Mouse (Mus musculus) layer of hippocampus, adult 9-11 months (tissue): ENCODE data around the gene Jak1.
"Not testable (repeated sequence)": the region's sequence is repeated elsewhere in the genome, so short reads cannot be mapped to it uniquely, and the experiment has no call there.

ENCODE experiments used
- DNase-seq: peaks from one replicate; pipeline ENCODE4 v3.0.0; 2022

Jak1 gene

GRCm38 (mm10) chr4:101275881-101276280 is 10.8 kb upstream of the Jak1 start:
- no peak for DNase-seq

GRCm38 (mm10) chr4:101270734-101271133 is 5.7 kb upstream of the Jak1 start:
- no peak for DNase-seq

GRCm38 (mm10) chr4:101268506-101268905 is 3.4 kb upstream of the Jak1 start:
- DNase-seq = not testable (repeated sequence)

GRCm38 (mm10) chr4:101265523-101265922 is 441 bp upstream of the Jak1 start:
- DNase-seq = no peak

GRCm38 (mm10) chr4:101263968-101264740 is 928 bp downstream of the Jak1 start:
- no peak for DNase-seq

- no peak for DNase-seq
These were observed 3.5 kb downstream of the Jak1 start for GRCm38 (mm10) chr4:101261596-101261995.

GRCm38 (mm10) chr4:101260744-101261291 is 4.3 kb downstream of the Jak1 start:
- DNase-seq = no peak

DNA sequence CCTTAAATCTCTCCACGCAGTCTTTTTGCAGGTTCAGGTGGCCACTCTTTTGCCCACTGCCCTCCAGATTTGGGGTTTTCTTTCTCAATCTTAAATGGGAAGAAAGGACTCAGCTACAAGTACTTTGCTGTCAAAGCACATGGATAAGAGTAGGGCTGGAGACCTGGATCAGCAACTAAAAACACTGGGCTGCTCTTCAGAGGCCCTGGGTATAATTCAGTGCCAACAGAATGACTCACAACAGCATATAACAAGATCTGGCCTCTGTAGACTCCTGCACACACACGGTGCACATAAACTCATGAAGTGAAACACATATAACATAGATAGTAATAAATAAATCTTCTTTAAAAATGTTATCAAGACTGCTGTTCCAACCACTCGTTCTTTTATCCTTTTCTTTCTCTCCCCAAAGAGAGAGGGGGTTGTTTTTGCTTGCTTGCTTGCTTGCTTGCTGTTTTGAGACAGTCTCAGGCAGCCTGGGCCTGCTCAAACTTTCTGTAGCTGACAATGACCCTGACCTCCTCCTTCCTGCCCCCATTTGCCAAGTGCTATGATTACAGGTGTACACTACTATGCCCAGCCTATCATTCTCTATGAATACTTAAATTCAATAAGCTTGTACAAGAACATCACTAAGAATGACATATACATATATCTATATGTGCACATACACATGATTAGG is 8.4 kb downstream of the Jak1 start:
- no peak for DNase-seq

GRCm38 (mm10) chr4:101254606-101255349 is 10.3 kb downstream of the Jak1 start:
- DNase-seq = no peak

DNA sequence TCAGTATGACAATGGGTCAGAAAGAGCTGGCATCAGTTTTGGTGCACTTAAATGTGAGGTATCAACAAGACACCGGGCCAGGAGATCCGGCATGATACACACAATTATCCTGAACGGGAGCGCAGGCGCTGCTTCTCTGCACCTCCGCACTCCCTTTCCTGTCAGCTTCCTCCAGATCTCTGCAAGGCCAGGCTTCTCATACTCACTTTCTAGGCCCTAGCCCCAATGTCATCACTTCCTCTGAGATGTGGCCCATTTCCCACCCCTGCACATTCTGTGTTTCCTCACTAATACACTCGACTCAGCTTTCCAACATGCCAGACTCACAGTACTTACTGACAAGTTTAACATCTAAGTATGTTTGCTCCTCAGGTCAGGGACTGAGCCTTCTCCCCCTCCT is 11.1 kb downstream of the Jak1 start:
- DNase-seq = no peak

GRCm38 (mm10) chr4:101252781-101253622 is 12.1 kb downstream of the Jak1 start:
- DNase-seq = no peak

DNA sequence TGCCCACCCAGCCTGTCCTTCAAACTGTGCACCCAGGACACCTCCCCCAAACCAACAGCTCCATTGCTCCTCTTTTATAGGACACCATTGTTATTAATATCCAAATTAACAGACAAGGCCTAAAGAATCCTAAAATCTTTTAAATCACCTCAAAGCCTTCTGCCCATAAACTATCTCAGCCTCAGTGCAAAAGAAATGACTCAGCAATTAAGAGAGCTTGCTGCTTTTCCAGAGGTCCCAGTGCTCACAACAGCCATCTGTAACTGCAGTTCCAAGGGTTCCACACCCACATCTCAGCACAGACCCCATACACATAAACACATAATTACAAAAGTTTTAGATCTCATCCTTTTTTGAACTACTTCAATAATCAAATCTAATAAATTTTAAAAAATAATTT is 13.1 kb downstream of the Jak1 start:
- DNase-seq = no peak

- DNase-seq = no peak
These were observed 14.9 kb downstream of the Jak1 start for GRCm38 (mm10) chr4:101249977-101250743.

DNA sequence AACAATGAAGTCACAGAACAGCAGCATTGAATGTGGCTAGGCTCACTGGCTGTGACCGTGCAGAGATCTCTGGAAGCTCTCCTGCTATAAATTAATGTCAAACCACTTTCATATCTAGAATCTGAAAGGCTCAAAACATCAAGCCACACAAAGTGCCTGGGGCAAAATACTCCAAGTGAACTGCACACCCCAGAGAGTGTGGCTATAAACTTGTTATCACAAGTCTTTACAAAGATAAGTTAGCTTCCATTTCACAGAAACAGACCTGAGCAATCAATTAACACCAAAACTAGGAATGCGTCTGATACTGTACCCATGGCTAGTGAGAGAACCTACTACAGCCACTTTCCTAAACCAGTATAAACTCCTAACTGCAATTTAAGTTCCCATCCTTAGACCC is 17.7 kb downstream of the Jak1 start:
- DNase-seq = no peak

- no peak for DNase-seq
These were observed 18.5 kb downstream of the Jak1 start for GRCm38 (mm10) chr4:101246569-101246968.

GRCm38 (mm10) chr4:101244257-101245011 is 20.6 kb downstream of the Jak1 start:
- no peak for DNase-seq

DNA sequence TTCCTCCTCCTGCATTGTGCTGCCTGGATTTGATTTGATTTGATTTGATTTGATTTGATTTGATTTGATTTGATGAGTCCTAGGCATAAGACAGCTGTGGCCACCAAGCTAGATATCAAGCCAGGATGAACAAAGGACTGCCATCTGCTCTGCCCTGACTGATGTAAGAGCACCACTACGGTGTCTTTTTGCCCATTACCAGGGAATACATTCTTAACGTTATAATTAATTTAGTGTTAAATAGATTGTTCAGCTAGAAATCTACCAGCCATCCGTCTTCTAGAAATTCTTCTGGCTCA is 24.3 kb downstream of the Jak1 start:
- no peak for DNase-seq

- no peak for DNase-seq
These were observed 24.8 kb downstream of the Jak1 start for GRCm38 (mm10) chr4:101240163-101240874.

GRCm38 (mm10) chr4:101239313-101240162 is 25.5 kb downstream of the Jak1 start:
- DNase-seq = no peak
